Mouse (Mus musculus) ES-Bruce4 (cell line): ENCODE measurements around the gene Lpar4.

Experiments
- CTCF ChIP-seq: IDR thresholded peaks from one replicate; pipeline ENCODE4 v1.8.1; 2011; ENCODE audit warnings: low read depth, low read length
- EP300 ChIP-seq: IDR thresholded peaks from 2 replicates; pipeline ENCODE4 v1.6.1; 2011; ENCODE audit warnings: low read depth, low read length; ENCODE audit not compliant: insufficient read depth
- POLR2A ChIP-seq: IDR thresholded peaks from one replicate; pipeline ENCODE4 v1.8.1; 2011; ENCODE audit warnings: low read length; ENCODE audit not compliant: insufficient read depth

DNA sequence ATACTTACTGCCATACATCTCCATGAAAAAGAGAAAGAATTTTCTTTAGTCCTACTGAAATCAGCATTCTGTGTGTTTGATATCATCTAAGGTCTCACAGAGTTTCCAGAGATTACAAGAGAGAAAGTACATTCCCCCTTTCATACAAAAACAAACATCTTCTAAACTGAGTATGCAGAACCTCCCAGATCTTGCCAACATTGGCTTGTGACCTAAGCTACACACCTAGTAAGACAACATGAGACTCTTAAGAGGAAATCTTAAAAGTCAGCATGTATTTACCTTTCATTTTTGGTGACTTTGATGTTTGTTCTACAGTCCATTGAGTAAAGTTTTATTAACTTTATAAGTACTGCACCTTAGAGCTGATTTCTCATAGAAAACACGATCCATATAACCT lies 33.4 kb downstream of the Lpar4 start:
- TF ChIP-seq POLR2A, result no peak
- no peak for TF ChIP-seq CTCF
- no peak for TF ChIP-seq EP300
